Mouse (Mus musculus) megakaryocyte, adult 5-6 weeks (primary cell): ENCODE data around the gene Wfdc2. TPM values are rescaled to one million over a fixed set of nuclear protein-coding genes. Genes with fewer than 3 reads are reported as not detected.
A peak's percentile ranks its signal among the peaks of the same experiment; 100 is the strongest.
"Not testable (repeated sequence)": the region's sequence is repeated elsewhere in the genome, so short reads cannot be mapped to it uniquely, and the experiment has no call there.

Experiments used
- ATAC-seq: 2 replicates; pipeline ENCODE4 v1.8.0; 2016; ENCODE audit warnings: mild to moderate bottlenecking, inconsistent platforms; ENCODE audit not compliant: poor library complexity, severe bottlenecking
- total RNA-seq, 2 experiments: library from RNA; stranded (forward) in 1 of 2; stranded (reverse) in 1 of 2; fragments of 153-499, 151-499 nt in 1 of 2; fragments of 221-1000, 200-1000 nt in 1 of 2; gene quantifications; 2 replicates each; pipeline versions ENCODE4 v1.2.3 to v1.2.4; 2015 to 2017

The Wfdc2 gene
- total RNA-seq, 2 experiments from 2014 or later: not detected

DNA sequence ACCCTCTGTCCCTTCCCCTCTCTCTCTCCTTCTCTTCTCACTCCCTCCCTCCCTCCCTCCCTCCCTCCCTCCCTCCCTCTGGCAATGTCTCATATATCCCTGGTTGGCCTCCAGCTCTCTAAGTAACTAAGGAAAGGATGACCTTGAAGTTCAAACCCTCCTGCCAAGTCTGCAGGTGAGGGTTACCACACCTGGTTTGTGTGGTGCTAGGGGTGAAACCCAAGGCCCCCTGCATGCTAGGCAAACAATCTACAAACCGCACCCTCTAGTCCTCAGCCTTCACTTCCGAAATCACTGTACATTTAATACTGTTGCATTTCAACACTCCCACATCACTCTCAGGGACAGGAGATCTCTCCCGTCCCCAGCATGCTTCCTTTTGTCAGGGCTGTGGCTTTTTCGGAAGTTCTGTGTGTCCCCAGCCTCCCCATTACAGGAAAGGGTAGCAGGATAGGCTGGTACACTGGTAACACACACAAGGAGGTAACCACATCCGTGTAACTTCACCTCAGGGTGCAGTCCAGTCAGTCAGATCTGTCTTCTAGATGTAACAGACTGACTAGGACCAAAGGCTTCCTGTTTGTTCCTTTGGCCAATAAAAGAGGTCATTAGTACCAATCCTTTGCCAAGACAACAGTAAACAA lies 17.6 kb upstream of the Wfdc2 start:
- peak; percentile 89 for ATAC-seq

DNA sequence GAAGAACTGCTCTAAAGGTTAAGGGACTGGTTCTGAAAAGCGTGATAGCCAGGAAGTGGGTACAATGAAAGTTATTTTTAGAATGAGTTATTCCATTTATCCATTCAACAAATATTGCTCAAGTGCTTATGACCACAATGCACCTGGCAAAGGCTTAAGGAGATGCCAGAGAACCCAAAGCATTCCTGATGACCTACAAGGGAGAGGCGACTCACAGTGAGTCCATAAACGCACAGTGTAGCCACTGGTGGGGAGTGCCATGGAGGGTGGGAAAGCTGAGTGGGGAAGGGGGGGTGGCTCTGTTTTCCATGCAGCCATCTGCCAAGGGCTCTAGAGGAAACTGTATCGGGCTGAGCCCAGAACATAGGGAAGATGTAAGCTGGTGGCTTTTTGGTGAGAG lies 12.9 kb upstream of the Wfdc2 start:
- no peak for ATAC-seq

GRCm38 (mm10) chr2:164549963-164550894 lies 12.0 kb upstream of the Wfdc2 start:
- ATAC-seq: no peak

- no peak for ATAC-seq
Observed at GRCm38 (mm10) chr2:164550895-164551269, 11.3 kb upstream of the Wfdc2 start.

- ATAC-seq: no peak
Observed at GRCm38 (mm10) chr2:164551502-164551901, 10.7 kb upstream of the Wfdc2 start.

- ATAC-seq: no peak
Observed at GRCm38 (mm10) chr2:164558426-164558825, 3.8 kb upstream of the Wfdc2 start.

DNA sequence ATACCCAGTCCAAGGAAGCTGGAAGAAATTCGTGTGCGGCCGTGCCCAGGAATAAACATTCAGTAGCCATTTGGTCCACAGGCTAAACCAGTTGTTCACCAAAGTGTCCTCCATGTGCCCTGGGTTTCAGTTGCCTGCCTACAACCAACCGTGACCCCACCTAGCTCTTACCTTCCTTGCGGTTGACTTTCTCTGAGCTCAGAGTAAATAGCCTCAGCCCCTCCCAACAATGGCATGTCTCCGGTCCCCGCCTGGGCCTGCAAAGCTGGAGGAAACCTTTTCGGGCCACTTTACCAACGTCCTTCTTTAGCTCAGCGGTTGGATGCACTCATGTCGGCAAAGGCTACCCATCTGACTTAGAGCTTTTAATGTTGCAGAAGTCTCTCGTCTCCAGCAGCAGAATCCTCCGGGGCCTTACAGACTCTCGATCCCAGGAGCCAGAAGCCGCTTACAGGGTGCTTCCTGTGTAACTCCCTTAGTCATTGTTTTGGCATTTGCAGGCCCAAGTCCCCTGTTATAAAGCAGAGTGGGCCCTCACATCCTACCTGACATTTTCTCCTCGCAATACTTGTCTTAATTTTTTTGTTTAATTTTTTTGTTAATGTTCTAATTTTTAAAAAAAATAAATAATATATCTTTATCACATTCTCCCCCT lies 3.1 kb upstream of the Wfdc2 start:
- no peak for ATAC-seq

- ATAC-seq: no peak
Observed at GRCm38 (mm10) chr2:164560106-164560505, 2.1 kb upstream of the Wfdc2 start.

GRCm38 (mm10) chr2:164563339-164564038 lies 1.3 kb downstream of the Wfdc2 start:
- peak; percentile 43; the same call in 1 of the 2 replicates for ATAC-seq

DNA sequence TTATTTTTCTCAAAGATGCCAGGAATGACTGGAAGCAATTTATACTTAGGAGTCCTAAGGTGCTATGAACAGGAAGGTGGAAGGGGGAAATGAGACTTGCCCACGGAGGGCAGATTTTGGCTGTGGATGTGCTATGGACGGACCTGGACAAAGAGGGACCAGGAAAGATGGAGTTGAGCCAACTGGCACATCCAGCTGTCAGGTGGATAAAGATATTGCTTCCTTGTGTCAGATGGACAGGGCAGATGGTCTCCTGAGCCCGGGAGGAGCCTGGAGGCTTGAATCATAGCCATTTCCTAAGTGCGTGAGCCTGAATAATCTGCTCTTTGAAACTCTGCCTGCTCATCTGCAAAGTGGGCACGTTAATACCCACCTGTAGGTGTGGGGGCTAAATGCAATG lies 2.1 kb downstream of the Wfdc2 start:
- no peak for ATAC-seq

- no peak for ATAC-seq
Observed at GRCm38 (mm10) chr2:164566997-164567396, 4.8 kb downstream of the Wfdc2 start.

- peak; percentile 52 for ATAC-seq
Observed at GRCm38 (mm10) chr2:164567460-164567859, 5.2 kb downstream of the Wfdc2 start.

DNA sequence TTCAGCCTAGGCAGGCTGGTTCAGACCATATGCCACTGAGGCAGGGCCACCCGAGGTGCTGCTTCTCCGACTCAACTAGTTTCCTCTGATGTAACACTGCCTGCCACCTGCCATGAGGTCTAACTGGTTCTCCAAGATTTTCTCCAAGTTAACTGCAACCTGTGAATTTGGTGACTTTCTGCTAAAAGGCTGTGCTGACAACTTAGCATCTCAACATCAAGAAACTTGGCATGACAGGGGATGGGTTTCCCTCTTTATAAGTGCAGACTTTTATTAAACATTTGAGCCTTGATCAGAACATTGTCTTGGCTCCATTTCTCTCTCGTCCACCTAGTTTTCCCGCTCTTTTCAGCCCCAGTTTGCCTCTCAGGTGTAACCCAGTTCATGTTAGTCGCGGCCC lies 11.1 kb downstream of the Wfdc2 start, which contains the start of gene Spint3:
Spint3 (minus strand) TSS at position 101 of the 400 bp plus-strand sequence.
- ATAC-seq: not testable (repeated sequence)

DNA sequence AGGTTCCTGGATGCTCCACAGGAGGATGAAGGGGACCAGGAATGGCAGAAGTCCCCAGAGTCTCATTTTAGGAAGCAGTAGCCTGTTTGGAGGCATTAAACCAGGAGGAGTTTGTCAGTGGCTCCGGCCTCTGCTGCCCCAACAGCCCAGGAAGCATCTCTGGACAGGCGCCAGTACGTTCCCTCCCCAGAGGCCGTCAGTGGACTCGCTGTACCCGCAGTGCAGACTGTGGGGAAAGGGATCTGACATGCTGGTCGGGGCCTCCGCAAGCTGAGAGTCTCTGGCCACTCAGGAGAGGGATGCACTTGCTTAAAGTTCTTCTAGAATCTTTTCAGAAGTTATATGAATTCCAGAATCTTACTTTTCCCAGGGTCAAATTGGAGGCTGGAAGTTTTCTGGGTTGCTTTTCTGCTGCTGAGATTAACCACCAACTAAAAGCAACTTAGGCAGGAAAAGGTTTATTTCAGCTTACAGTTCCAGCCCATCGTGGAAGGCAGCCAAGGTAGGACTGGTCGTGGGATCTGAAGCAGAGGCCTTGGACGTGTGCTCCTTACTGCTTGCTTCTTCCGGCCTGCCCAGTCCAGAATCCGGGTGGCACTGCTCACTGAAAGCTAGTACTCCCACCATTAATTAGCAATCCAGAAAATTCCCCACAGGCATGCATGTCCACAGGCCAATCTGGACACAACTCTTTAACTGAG lies 23.0 kb downstream of the Wfdc2 start, which contains the start of gene Wfdc6a:
Wfdc6a (minus strand) TSS at position 423 of the 701 bp plus-strand sequence.
- ATAC-seq: not testable (repeated sequence)

DNA sequence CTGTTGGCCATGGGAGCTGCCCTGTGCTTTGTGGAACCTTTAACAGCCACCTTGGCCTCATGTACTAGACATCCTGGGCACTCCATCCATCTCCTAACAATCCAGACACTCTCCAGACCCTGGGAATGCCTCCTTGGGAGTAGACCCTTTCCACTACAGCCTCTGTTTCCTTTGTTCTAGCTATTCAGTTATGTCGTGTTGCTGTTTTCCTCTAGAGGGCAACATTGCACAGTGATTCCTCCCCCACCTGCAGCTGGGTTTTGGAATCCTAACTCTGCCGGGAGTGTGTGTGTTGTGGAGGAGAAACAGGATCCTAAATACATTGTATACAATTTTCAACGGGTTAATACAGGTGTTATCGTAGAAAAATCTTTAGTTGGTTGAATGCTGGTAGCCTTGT lies 29.8 kb downstream of the Wfdc2 start:
- peak; percentile 59 for ATAC-seq

DNA sequence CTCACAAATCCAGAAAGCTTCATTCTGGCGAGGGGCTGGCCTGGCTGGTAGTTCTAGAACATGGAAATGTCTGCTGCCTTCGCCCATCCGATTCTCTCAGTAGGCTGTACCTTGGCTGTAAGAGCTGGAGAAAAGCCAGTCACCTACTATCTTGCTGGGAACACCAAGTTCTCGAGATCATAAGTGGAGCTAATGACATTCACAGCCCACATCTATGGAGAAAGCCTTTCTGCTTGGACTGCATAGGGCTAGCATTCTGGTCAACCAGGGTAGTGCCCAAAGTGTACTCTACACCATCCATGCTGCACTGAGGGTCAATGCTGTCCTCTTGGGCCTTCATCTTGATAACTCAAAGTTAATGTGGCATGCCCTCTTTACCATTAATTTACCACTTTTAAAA lies 31.3 kb downstream of the Wfdc2 start, which contains the start of gene Eppin:
Eppin (minus strand) TSS at position 101 of the 400 bp plus-strand sequence.
- no peak for ATAC-seq

- ATAC-seq: no peak
Observed at GRCm38 (mm10) chr2:164600179-164600578, 38.0 kb downstream of the Wfdc2 start.

GRCm38 (mm10) chr2:164603482-164603881 lies 41.3 kb downstream of the Wfdc2 start:
- ATAC-seq: no peak

- ATAC-seq: no peak
Observed at GRCm38 (mm10) chr2:164604411-164604810, 42.2 kb downstream of the Wfdc2 start.

DNA sequence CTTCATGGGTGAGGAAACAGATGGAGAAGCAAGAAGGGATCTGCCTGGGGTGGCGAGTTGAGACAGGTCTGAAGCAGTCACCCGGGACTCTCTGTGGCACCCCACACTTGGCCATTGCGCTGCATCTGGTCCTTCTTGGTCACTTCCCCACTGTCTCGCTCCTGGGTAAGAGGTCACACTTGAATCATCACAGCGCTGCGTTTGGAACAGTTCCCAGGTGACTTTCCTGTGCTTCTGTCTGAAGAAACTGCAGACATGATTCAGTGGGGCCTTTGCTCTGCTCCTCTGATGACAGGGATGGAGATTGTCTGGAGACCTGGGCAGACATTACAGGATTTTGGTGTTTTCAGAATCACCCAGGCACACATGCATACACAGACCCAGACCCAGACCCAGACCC lies 46.6 kb downstream of the Wfdc2 start:
- ATAC-seq: no peak
